Mouse (Mus musculus): Measurements from ENCODE around the gene Abcg2. TPM values are rescaled to one million over a fixed set of nuclear protein-coding genes. Genes with fewer than 3 reads are reported as not detected.

Gene Abcg2
- total RNA-seq, 1 experiment from 2014 or later, result 31.8 TPM

Other genes starting within 250 kb of the Abcg2 start
- not detected in 2 replicates for gene Vmn1r30, start 141.1 kb upstream of the Abcg2 start, total RNA-seq (2021)
- gene Vmn1r31, start 109.2 kb upstream of the Abcg2 start, total RNA-seq (2021), result not detected in 2 replicates
- 29.7 and 40.5 TPM in 2 replicates for gene Herc3, start 246.9 kb downstream of the Abcg2 start, total RNA-seq (2021)

Data from adrenal gland, postnatal 25 days (tissue).